Mouse (Mus musculus): Measurements from ENCODE around the gene Gm9803. TPM values are rescaled to one million over a fixed set of nuclear protein-coding genes. Genes with fewer than 3 reads are reported as not detected.

Gm9803 gene
- polyA plus RNA-seq, 1 experiment = 258 TPM

DNA sequence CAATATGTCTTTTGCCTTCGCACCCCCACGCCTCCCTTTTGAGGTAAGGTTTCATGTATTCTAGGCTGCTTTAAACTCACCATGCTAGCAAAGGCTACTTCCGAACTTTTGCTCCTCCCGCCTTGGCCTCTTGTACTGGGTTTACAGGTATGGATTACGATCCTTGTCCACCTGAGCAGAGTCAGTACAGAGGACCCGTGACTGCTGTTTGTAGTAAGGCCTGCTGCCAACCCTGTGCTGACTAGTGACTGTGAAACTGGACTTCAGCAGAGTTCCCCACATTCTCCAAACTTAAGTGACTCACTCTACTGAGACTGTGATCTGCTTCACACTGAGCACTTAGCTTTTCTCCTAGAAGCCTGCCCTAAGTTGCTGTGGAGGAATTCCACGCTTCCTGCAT lies 13.8 kb downstream of the Gm9803 start:
- TF ChIP-seq POLR2A (IDR thresholded peaks at IDR 0.05; ENCODE audit: control insufficient read depth, low read depth, low read length) (no peak), CTCF (IDR thresholded peaks at IDR 0.05; ENCODE audit: control insufficient read depth, insufficient read depth, insufficient replicate concordance, low read depth, low read length) (no peak)
- H3K27ac ChIP-seq (ENCODE audit: control insufficient read depth, insufficient read depth, low read depth, low read length) = no peak overlapping the region
- no peak overlapping the region for H3K4me3 ChIP-seq (ENCODE audit: control insufficient read depth, low read depth, low read length)
- no peaks in the 10 kb centered on the region; the same call in 1 of the 2 replicates for H3K4me1 ChIP-seq (ENCODE audit: control insufficient read depth, insufficient read depth, low read length)
- no peaks in the 10 kb centered on the region for H3K36me3 ChIP-seq (ENCODE audit: control insufficient read depth, insufficient read depth, low read length)
- H3K27me3 ChIP-seq (ENCODE audit: control insufficient read depth, insufficient read depth, low read length) = no peaks in the 10 kb centered on the region

- Histone ChIP-seq H3K27me3 (ENCODE audit: control insufficient read depth, insufficient read depth, low read length) (no peaks in the 10 kb centered on the region), H3K4me3 (ENCODE audit: control insufficient read depth, low read depth, low read length) (no peak overlapping the region), H3K27ac (ENCODE audit: control insufficient read depth, insufficient read depth, low read depth, low read length) (no peak overlapping the region), H3K4me1 (ENCODE audit: control insufficient read depth, insufficient read depth, low read length) (no peaks in the 10 kb centered on the region; the same call in 1 of the 2 replicates), H3K36me3 (ENCODE audit: control insufficient read depth, insufficient read depth, low read length) (no peaks in the 10 kb centered on the region)
- TF ChIP-seq CTCF (IDR thresholded peaks at IDR 0.05; ENCODE audit: control insufficient read depth, insufficient read depth, insufficient replicate concordance, low read depth, low read length) (no peak), POLR2A (IDR thresholded peaks at IDR 0.05; ENCODE audit: control insufficient read depth, low read depth, low read length) (no peak)
These were observed 14.9 kb downstream of the Gm9803 start for GRCm38 (mm10) chr10:43538831-43539230.

GRCm38 (mm10) chr10:43539746-43540310 lies 15.9 kb downstream of the Gm9803 start:
- no peaks in the 10 kb centered on the region for H3K36me3 ChIP-seq (ENCODE audit: control insufficient read depth, insufficient read depth, low read length)
- TF ChIP-seq CTCF (IDR thresholded peaks at IDR 0.05; ENCODE audit: control insufficient read depth, insufficient read depth, insufficient replicate concordance, low read depth, low read length) = no peak
- TF ChIP-seq POLR2A (IDR thresholded peaks at IDR 0.05; ENCODE audit: control insufficient read depth, low read depth, low read length) = no peak
- H3K27me3 ChIP-seq (ENCODE audit: control insufficient read depth, insufficient read depth, low read length) = no peaks in the 10 kb centered on the region
- H3K4me3 ChIP-seq (ENCODE audit: control insufficient read depth, low read depth, low read length) = no peak overlapping the region
- no peaks in the 10 kb centered on the region; the same call in 1 of the 2 replicates for H3K4me1 ChIP-seq (ENCODE audit: control insufficient read depth, insufficient read depth, low read length)
- H3K27ac ChIP-seq (ENCODE audit: control insufficient read depth, insufficient read depth, low read depth, low read length) = no peak overlapping the region

- Histone ChIP-seq H3K4me1 (ENCODE audit: control insufficient read depth, insufficient read depth, low read length) (no peaks in the 10 kb centered on the region; the same call in 1 of the 2 replicates), H3K36me3 (ENCODE audit: control insufficient read depth, insufficient read depth, low read length) (no peaks in the 10 kb centered on the region), H3K27me3 (ENCODE audit: control insufficient read depth, insufficient read depth, low read length) (no peaks in the 10 kb centered on the region), H3K4me3 (ENCODE audit: control insufficient read depth, low read depth, low read length) (peak within 1 kb of the TSS; percentile 94), H3K27ac (ENCODE audit: control insufficient read depth, insufficient read depth, low read depth, low read length) (peak within 1 kb of the TSS; percentile 60)
- peak; percentile 77 for TF ChIP-seq POLR2A (IDR thresholded peaks at IDR 0.05; ENCODE audit: control insufficient read depth, low read depth, low read length)
- peak; percentile 94; the same call in 1 of the 2 replicates for TF ChIP-seq CTCF (IDR thresholded peaks at IDR 0.05; ENCODE audit: control insufficient read depth, insufficient read depth, insufficient replicate concordance, low read depth, low read length)
These were observed 16.7 kb downstream of the Gm9803 start, which contains the start of gene 1700021F05Rik for GRCm38 (mm10) chr10:43540442-43541152. Gene 1700021F05Rik, minus strand, starts transcription at chr10:43540994.

GRCm38 (mm10) chr10:43541153-43541544 lies 17.3 kb downstream of the Gm9803 start:
- H3K4me3 ChIP-seq (ENCODE audit: control insufficient read depth, low read depth, low read length) = no peak overlapping the region
- H3K27ac ChIP-seq (ENCODE audit: control insufficient read depth, insufficient read depth, low read depth, low read length) = no peak overlapping the region

DNA sequence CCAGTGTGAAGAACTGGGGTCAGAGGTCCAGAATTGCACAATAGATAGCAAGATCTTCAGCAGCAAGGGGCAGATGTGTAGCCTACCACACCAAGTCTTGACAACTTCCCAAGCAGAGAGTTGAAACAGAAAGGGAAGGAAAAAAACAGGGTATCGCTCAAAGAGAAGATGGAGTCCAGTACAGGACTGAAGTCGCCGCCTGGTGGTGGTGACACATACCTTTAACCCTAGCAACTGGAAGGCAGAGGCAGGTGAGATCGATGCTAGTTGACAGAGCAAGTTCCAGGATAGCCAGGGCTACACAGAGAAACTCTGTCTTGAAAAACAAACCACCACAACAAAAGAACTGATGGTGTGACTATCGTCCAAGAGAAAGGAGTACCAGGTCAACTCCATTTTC lies 25.5 kb downstream of the Gm9803 start:
- Histone ChIP-seq H3K27me3 (ENCODE audit: control insufficient read depth, insufficient read depth, low read length) (no peaks in the 10 kb centered on the region), H3K4me3 (ENCODE audit: control insufficient read depth, low read depth, low read length) (no peak overlapping the region), H3K4me1 (ENCODE audit: control insufficient read depth, insufficient read depth, low read length) (no peaks in the 10 kb centered on the region), H3K27ac (ENCODE audit: control insufficient read depth, insufficient read depth, low read depth, low read length) (no peak overlapping the region), H3K36me3 (ENCODE audit: control insufficient read depth, insufficient read depth, low read length) (no peaks in the 10 kb centered on the region)
- TF ChIP-seq CTCF (IDR thresholded peaks at IDR 0.05; ENCODE audit: control insufficient read depth, insufficient read depth, insufficient replicate concordance, low read depth, low read length) (no peak), POLR2A (IDR thresholded peaks at IDR 0.05; ENCODE audit: control insufficient read depth, low read depth, low read length) (no peak)

More at GRCm38 (mm10) chr10:43541153-43541544, 17.3 kb downstream of the Gm9803 start:
- Histone ChIP-seq H3K36me3 (ENCODE audit: control insufficient read depth, insufficient read depth, low read length) (no peaks in the 10 kb centered on the region), H3K4me1 (ENCODE audit: control insufficient read depth, insufficient read depth, low read length) (no peaks in the 10 kb centered on the region; the same call in 1 of the 2 replicates), H3K27me3 (ENCODE audit: control insufficient read depth, insufficient read depth, low read length) (no peaks in the 10 kb centered on the region)
- no peak for TF ChIP-seq CTCF (IDR thresholded peaks at IDR 0.05; ENCODE audit: control insufficient read depth, insufficient read depth, insufficient replicate concordance, low read depth, low read length)
- TF ChIP-seq POLR2A (IDR thresholded peaks at IDR 0.05; ENCODE audit: control insufficient read depth, low read depth, low read length) = no peak

GRCm38 (mm10) chr10:43550923-43551322 lies 27.0 kb downstream of the Gm9803 start:
- TF ChIP-seq POLR2A (IDR thresholded peaks at IDR 0.05; ENCODE audit: control insufficient read depth, low read depth, low read length) = no peak
- TF ChIP-seq CTCF (IDR thresholded peaks at IDR 0.05; ENCODE audit: control insufficient read depth, insufficient read depth, insufficient replicate concordance, low read depth, low read length) = no peak
- Histone ChIP-seq H3K4me1 (ENCODE audit: control insufficient read depth, insufficient read depth, low read length) (no peaks in the 10 kb centered on the region), H3K4me3 (ENCODE audit: control insufficient read depth, low read depth, low read length) (no peak overlapping the region), H3K27me3 (ENCODE audit: control insufficient read depth, insufficient read depth, low read length) (no peaks in the 10 kb centered on the region), H3K36me3 (ENCODE audit: control insufficient read depth, insufficient read depth, low read length) (no peaks in the 10 kb centered on the region), H3K27ac (ENCODE audit: control insufficient read depth, insufficient read depth, low read depth, low read length) (no peak overlapping the region)

All from testis, adult 2 months (tissue).